Mouse (Mus musculus): ENCODE results near the gene Stard3. TPM values are rescaled to one million over a fixed set of nuclear protein-coding genes. Genes with fewer than 3 reads are reported as not detected.

Gene Stard3
- total RNA-seq, 4 experiments from 2014 or later = 12.0 to 18.2 (median 13.9) TPM

DNA sequence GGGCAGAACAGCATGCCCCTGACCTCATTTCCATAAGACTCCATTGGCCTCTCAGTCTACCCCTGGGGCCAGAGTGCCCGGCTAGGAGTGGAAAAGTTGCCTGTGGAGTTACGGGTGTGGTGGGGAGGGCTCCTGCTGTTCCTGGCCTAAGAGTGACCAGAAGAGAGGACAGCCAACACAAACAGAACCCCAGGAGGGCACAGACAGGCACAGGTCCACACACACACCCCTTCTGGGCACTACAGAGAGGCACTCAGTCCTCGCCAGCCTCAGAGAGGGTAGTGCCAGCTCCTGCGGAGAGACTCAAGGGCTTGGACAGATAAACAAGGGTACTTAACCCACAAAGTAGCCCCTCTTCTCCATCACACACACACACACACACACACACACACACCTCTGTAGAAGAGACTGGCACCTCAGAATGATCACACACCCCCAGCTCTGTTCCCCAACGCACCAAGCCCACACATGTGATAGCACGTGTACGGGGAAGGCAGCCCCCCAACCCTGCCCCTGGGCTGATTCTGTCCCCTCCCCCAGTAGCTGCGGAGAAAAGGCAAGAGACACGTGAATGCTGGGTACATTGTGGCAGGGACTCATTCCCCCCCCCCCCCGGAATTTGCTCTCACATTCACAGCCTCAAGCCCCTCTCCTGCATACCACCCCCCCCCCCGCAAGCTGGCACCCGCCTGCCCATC is 10.6 kb upstream of the Stard3 start:
- no peak for DNase-seq (ENCODE audit: low spot score in 2 of 2)

- DNase-seq (ENCODE audit: low spot score in 2 of 2) = no peak
These were observed 9.8 kb upstream of the Stard3 start, which contains the start of gene Ppp1r1b for GRCm38 (mm10) chr11:98348083-98348961. TSS of gene Ppp1r1b (plus strand) at chr11:98348404.

GRCm38 (mm10) chr11:98349308-98349707 is 8.9 kb upstream of the Stard3 start:
- DNase-seq (ENCODE audit: low spot score in 2 of 2) = no peak

DNA sequence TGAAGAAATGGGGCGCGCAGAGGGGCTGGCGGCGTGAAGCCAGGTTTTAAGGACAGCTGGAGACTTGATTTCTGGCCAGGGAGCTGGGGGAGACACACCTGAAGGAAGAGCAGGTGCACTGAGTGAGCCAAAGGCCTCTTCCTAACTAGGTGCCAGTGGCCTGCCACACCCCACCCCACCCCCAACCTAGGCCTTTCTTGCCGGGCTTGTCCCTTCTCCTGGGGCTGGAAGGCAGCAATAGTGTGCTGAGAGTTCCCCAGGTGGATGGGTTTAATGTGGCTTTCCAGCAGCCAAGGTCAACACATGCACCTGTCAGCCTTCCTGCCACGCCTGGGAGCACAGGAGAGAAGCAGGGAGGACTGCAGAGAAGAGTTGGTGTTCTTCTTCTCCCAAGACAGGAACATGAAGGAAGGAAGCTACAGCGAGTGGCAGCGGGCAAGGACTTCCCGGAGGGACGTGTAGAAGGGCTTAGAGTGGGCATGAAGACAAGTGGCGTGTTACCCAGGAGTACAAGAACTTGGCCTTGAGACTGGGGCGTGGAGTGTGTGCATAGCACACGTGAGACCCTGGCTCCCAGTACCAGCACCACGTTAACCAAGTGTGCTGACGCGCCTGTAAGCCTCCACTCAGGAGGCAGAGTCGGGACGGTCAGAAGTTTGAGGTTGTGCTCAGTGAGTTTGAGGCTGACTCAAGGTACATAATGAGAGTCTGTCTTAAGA is 5.7 kb upstream of the Stard3 start:
- no peak for DNase-seq (ENCODE audit: low spot score in 2 of 2)

DNA sequence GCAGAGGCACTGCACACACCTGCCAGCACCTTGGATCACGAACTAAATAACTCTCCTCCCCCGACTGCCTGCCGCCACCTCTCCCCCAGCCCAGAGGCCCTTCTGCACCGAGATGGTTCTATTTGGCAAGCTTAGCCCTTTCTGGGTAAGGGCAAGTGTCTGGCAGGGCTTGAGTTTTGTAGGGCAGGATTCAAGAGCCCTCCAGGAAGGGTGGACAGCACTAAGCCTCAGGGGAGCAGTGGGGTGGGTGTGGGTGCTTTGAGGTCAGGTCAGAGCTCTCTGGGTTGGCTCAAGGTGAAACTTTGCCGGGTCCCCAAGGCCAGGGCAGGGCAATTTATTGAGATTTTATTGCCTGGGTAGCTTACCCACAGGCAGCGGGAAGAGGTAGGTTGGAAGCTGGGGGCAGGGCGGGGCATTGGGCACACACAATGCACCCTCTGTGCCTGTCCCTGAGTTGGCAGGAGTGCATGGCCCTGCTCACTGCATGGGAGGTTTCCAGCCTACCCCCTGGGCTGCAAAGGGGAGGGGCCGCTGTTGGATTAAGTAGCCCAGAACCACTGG is 4.4 kb upstream of the Stard3 start:
- no peak for DNase-seq (ENCODE audit: low spot score in 2 of 2)

DNA sequence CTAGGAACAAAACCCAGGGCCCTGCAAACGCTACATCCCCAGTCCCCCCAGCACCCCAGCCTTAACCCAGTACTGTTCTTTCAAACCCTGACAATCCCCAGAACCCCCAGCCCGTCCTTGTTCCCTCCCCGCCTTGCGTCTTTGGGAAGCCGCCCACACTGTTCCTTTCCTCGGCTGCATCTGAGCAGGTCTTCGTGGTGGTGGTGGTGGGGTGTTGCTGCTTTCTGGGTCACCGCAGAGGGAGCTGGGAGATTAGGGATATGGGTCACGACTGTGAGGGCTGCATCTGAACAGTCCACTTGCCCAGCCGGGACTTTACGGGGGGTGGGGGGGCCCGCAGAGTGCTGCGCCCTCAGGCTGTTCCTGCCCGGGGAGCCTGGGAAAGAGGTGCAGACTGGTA is 3.7 kb upstream of the Stard3 start:
- no peak for DNase-seq (ENCODE audit: low spot score in 2 of 2)

- DNase-seq (ENCODE audit: low spot score in 2 of 2) = no peak
These were observed 2.4 kb upstream of the Stard3 start for GRCm38 (mm10) chr11:98355732-98356299.

- DNase-seq (ENCODE audit: low spot score in 2 of 2) = no peak
These were observed 1.4 kb upstream of the Stard3 start for GRCm38 (mm10) chr11:98356625-98357394.

- DNase-seq (ENCODE audit: low spot score in 2 of 2) = no peak
These were observed 590 bp upstream of the Stard3 start for GRCm38 (mm10) chr11:98357396-98358160.

DNA sequence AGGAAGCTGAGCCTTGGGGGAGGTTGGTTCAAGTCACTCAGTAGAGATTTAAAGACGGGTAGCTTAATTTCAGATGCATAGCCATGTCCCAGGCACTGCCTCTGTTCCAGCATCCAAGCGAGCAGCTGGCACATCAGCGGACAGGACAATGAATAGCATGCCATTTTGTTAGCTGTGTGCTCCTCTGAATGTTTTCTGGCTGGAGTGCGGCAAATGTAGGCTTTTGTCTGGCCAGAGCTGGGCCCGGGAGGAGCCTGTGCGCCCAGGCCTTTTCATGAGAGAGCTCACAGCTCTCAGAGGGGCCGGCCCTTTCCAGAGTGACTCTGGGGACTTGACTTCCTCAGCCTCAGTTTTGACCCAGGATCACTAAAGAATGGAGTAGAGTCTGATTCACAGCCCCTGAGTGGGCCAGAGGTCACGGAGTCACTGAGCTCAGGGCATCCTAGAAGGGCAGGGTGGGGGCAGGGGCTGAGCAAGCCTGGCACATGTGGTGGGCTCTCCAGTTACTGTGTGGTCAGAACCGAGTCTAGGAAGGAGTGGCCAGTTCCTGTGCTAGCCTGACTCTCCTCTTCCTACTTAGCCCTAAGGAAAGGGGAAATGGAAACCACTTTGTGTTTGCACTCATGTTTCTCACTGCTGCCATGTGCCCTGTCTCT is 2.8 kb downstream of the Stard3 start:
- no peak for DNase-seq (ENCODE audit: low spot score in 2 of 2)

GRCm38 (mm10) chr11:98363817-98364216 is 5.6 kb downstream of the Stard3 start:
- no peak for DNase-seq (ENCODE audit: low spot score in 2 of 2)

DNA sequence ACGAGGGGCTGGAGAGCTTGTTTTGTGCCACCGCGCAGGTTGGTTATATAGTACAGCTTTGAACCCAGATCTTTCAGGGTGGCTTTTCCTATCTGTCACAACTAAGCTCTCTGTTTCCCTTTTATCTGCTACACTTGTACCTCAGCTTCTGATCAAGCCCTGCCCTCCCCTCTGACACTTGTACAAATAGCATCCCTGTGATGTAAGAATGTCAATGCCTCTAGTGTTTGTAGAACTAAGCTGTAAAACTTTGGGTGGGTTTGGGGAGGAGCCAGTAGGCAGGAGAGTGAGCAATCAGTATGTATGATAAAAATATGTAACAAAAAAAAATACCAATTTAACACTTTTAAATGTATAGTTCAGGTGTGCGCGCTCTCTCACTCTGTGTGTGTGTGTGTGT is 6.2 kb downstream of the Stard3 start:
- DNase-seq (ENCODE audit: low spot score in 2 of 2) = no peak

DNA sequence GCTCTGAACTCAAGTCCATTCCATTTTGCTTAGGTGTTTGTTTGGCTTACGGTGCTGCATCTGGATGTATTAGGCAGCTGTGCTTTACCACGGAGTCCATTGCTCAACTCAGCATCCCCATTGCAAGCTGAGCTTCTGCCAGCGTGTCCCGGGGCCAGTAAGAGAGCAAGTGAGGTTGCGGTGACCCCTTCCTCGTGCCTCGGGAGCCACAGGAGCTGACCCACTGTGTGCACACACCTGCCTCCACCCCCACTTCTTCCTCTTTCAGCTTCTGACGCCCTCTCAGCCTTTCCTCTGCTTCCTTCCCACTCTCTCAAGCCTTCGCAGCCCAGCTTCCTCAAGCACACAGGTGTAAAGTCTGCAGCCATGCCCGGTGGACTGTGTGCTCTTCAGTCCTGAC is 8.1 kb downstream of the Stard3 start:
- no peak for DNase-seq (ENCODE audit: low spot score in 2 of 2)

DNA sequence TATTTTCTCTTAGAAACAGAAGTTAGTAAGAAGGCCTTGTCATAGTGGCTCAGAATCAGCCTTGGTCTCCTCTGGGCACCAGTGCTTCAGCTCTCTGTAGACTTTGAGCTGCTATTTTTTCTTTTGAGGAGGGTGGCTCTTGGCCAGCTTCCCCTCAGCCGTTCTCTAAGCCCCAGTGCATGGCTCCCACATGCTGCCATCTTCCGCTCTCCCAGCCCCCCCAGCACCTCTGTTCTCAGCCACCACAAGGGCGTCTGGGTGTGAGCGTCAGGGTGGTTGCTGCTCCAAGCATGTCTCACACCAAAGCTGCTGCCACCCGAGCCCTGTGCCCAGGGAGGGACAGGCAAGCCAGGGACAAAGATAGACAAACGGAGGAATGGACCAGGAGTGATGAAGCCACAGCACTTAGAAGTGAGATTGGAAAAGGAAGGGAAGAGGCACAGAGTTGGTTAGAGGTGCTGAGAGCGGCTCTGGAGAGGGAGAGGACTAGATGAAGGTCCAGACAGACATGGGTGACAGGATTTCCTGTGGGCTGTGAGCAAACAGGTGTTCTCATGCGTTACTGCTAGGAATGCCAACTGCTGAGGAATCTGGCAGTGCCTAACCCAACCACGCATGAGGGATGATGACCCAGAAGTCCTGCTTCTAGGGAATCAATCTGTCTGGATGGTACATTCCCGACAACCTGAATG is 9.1 kb downstream of the Stard3 start:
- no peak for DNase-seq (ENCODE audit: low spot score in 2 of 2)

DNA sequence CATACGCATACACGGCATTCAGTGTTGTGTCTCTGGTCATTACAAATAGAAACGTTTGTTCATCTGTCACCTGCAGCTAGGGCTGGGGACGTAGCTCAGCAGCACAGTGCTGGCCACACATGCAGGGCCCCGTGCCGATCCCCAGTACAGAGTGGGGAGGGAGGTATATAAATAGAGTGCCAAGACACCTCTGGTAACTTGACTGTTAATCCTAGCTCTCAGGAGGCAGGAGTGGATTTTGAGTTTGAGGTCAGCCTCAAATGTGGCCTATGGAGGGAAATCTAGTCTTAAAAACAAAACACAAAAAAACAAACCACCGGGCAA is 9.7 kb downstream of the Stard3 start:
- DNase-seq (ENCODE audit: low spot score in 2 of 2) = no peak

DNA sequence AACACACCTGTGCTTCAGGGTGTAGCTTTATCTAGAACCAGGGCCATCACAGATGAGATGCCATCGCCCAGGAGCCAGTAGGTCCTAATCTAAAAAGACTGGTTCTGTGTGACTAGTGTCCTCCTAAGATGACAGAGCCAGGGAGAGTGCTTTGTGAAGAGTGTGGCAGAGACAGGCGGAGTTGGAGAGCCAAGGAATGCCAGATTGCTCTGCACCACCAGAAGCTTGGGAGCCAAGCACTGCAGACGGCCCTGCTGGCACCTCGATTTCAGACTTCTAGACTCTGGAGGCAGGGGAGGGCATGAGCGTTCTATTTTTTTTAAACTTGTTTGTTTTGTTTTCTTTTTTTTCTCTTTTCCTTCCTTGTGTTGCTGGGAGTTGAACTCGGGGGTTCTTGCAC is 11.2 kb downstream of the Stard3 start:
- DNase-seq (ENCODE audit: low spot score in 2 of 2) = no peak

- no peak for DNase-seq (ENCODE audit: low spot score in 2 of 2)
These were observed 12.4 kb downstream of the Stard3 start for GRCm38 (mm10) chr11:98370588-98370987.

DNA sequence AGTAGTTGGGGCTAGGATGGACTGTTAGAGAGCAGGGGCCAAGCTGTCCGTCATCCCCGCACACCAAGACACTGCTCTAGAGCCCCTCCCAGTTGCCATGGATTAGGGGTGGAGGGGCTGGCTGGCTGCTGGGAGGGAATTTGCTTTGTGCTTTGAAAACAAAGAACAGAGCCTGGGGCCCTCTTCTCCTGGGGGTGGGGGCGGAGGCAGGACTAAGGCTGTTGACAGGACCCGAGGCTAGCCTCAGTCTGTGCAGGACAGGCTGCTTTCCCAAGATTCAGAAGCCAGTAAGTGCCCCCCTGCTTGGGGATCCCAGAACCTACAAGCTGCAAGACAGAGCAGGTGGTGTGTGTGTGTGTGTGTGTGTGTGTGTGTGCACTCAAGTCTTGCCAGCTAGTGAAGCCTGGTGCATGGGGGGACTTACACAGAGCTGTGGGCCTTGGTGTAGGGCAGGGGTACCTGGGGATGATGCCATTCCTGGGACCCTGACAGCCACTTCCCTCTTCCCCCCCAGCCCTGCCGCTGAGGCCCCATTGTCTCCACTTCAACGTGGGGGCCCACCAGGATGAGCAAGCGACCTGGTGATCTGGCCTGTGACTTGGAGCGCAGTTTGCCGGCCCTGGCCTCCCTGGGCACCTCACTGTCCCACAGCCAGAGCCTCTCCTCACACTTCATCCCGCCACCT is 13.5 kb downstream of the Stard3 start:
- no peak for DNase-seq (ENCODE audit: low spot score in 2 of 2)
